Mouse (Mus musculus): ENCODE data around the gene Dnm3.

DNA sequence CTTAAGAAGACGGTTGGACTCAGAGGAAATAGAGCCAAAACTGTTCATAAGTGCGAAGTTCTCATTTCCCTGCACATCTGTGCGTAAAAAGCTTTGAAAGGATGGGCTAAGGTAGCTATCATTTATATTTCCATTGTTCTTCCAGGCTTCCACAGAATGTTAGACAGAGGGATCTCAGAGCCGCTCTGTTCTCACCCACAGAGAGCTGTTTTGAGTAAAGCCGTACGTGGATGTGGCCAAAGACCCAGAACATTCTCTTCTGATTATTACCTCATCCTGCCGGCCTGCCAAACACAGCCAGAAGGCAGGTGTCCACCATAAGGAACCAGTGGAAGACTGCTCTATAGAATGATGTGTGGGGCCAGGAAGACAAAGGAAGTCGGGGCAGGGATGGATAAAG lies 476.5 kb downstream of the Dnm3 start:
- TF ChIP-seq CTCF (IDR thresholded peaks at IDR 0.05; ENCODE audit: extremely low read depth, insufficient read depth, insufficient read length, insufficient replicate concordance) (no peak), POLR2A (IDR thresholded peaks at IDR 0.05; ENCODE audit: low read depth, low read length) (no peak)
